Mouse (Mus musculus) left cerebral cortex, adult 2 months (tissue): Measurements from ENCODE around the gene Cc2d2a. TPM values are rescaled to one million over a fixed set of nuclear protein-coding genes. Genes with fewer than 3 reads are reported as not detected.

ENCODE experiments used
- DNase-seq, 2 experiments: peaks; one replicate each; pipeline ENCODE4 v3.0.0; 2021 to 2022; ENCODE audit warnings: low spot score in 2 of 2, mixed read lengths in 1 of 2; ENCODE audit errors: extremely low spot score in 1 of 2
- H3K27ac ChIP-seq: fragments of 200-600 bp; 2 replicates; pipeline ENCODE4 v1.8.1; 2022
- H3K4me3 ChIP-seq: fragments of 200-600 bp; 2 replicates; pipeline ENCODE4 v1.8.1; 2022
- CTCF ChIP-seq: fragments of 200-600 bp; IDR thresholded peaks from 2 replicates; pipeline ENCODE4 v1.8.1; 2022; ENCODE audit warnings: antibody characterized with exemption, mild to moderate bottlenecking, moderate library complexity
- intact Hi-C: fragments of 180-260 bp; cut with DNase I; formaldehyde crosslinking; loops from one replicate; pipeline ENCODE4 v1.15.1; 2025
- total RNA-seq, 2 experiments: library from RNA; stranded (reverse); gene quantifications; 2 replicates each; pipeline ENCODE4 v1.2.3; 2021

The Cc2d2a gene
- total RNA-seq, 2 experiments from 2014 or later, result 17.6 to 19.9 TPM

DNA sequence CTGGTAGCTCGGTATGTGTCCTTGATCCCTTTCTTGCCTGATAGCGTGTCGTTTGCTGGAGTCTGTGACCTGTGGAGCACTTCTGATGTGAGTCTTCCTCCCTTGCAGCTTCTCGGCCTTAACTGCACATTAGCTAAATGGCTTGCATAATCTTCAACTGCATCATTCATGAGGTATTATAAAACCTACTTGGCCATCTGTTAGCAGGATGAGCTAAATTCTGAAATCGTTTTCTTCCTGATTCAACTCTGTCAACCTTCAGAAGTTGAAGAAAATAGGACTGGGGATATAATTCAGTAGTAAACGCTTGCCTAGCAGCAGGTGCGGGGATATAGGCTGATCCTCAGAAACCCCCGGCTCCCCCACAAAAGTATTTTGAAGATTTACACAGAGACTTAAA, 70.2 kb downstream of the Cc2d2a start:
- Histone ChIP-seq H3K4me3 (no peak overlapping the region), H3K27ac (peak overlapping the region; percentile 85)
- intact Hi-C loops, result no loop called here
- DNase-seq, result peak in 1 of 2 experiments; percentile 24
- TF ChIP-seq CTCF, result no peak

DNA sequence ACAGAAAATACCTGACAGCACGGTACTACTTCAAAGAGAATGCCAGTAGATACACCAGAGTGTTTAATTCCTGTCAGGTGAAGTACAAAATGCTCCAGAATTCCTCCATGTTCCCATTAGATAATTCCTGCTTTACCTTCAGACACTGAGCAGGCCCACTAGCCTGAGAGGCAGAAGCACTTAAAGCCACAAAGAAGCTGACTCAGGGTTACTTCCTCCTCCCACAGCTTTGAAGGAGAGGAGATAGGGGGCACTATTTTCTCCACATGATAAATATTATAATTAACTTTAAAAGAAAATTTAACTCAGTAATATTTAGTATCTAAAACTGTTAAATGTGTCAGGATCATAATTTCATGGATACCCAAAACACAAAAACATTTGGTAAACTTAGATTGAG, 82.0 kb downstream of the Cc2d2a start:
- TF ChIP-seq CTCF, result no peak; the same call in 1 of the 2 replicates
- Histone ChIP-seq H3K27ac (no peak overlapping the region), H3K4me3 (no peak overlapping the region)
- intact Hi-C loops, result no loop called here
- DNase-seq, result no peak

DNA sequence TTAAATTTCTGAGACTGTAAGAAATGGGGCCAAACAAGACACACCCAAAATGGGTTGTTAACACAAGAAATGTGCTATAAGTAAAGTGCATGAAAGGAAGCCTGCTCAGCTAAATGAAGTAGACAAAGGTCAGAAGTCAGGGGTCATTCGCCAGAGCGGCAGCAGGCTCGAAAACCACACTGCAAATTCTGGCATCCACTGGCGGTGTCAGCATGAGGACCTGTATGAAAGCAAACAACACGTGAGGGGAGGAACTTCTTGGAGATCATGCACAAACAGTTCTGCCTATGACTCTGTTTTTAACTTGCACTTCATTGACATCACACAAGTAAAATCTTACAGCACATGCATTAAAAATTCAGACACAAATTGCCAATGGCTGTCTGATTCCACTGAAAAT, 83.0 kb downstream of the Cc2d2a start:
- DNase-seq, result no peak
- Histone ChIP-seq H3K4me3 (no peak overlapping the region), H3K27ac (no peak overlapping the region)
- intact Hi-C loops, result no loop called here
- no peak for TF ChIP-seq CTCF

DNA sequence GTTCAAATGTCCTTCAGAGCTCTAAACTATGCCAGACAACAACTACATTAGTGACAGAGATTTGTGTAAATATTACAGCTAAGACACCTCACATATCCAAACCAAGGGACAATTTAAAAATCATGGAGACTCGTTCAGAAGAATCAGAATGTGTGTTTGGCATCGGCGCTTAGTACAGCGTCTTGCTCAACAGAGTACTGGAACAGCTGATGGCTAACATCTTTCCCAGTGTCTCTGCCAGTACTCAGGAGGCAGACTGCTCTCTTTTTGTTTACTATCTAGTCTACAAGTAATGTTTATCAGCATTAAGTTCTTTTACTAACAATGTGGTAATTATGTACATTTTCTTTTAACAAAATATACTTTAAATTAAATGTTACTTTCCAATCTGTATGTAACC, 85.9 kb downstream of the Cc2d2a start:
- no peak overlapping the region for H3K4me3 ChIP-seq
- intact Hi-C loops, result no loop called here
- DNase-seq, result no peak
- H3K27ac ChIP-seq, result no peak overlapping the region
- no peak for TF ChIP-seq CTCF

DNA sequence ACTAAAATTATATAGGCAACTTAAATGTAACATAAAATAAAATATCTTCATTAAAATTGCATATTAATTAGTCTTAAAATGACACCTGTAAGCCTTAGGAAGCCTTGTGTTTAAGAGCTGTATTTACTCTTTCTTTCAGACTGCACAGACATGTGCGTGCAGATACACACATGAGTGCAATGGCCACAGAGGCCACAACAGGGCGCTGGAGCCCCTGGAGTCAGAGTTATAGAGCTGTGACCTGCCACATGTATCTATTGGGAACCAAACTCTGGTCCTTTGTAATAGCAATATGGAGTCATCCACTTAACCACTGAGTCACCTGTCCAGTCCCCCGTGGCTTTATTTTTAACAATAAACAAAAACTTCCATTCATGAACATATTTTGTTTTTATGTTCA, 86.9 kb downstream of the Cc2d2a start:
- TF ChIP-seq CTCF, result no peak; the same call in 1 of the 2 replicates
- intact Hi-C loops, result no loop called here
- Histone ChIP-seq H3K27ac (no peak overlapping the region), H3K4me3 (no peak overlapping the region)
- DNase-seq, result no peak

DNA sequence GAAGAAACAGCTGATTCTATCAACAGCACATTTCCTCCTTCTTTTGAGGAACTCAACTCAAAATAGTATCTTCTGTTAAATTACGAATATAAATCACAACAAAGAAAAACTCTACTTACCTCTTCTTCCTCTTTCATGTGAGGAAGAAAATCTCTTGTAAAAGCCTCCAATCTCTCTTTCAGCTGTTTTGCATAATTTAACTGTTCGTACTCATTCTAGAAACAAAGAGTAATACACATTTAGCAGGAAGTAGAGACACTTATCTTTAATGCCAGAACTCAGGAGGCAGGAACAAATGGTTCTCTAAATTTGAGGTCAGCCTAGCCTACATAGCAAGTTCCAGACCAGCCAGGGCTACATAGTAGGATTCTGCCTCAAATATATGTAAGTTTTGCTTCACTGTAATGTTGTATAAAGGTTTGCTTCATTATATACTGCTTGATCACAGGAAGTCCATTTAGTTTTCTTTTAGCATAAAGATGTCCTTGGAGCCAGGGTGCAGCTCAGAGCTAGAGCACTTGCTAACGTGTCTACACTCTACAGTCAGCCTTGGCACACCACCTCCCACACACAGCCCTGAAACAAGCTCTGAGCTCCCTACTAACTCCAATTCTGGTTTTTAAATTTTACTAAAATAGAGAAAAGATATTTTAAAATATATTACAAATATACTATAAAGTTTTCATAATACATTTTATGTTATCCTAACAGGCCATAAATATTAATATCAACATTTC, 108.6 kb downstream of the Cc2d2a start:
- intact Hi-C loops, result no loop called here
- Histone ChIP-seq H3K4me3 (no peak overlapping the region), H3K27ac (no peak overlapping the region)
- no peak for DNase-seq
- no peak for TF ChIP-seq CTCF

DNA sequence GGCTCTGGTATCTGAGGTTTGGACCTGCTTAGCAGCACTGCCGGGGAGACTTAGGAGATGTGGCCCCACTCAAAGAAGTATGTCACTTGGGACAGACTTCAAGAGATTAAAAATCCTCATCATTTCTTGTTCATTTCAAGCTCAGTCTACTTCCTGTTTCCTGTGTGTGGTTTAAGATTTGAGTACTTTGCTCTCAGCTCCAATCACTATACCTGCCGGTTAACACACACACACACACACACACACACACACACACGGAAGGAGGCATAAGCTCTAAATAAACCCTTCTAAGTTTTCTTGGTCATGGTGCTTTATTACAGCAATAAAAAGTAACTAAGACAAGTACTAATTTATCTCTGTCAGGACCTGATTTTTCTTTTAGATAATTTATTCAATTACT, 109.4 kb downstream of the Cc2d2a start:
- DNase-seq, result no peak
- no peak for TF ChIP-seq CTCF
- H3K4me3 ChIP-seq, result no peak overlapping the region
- no peak overlapping the region for H3K27ac ChIP-seq
- intact Hi-C loops, result no loop called here

DNA sequence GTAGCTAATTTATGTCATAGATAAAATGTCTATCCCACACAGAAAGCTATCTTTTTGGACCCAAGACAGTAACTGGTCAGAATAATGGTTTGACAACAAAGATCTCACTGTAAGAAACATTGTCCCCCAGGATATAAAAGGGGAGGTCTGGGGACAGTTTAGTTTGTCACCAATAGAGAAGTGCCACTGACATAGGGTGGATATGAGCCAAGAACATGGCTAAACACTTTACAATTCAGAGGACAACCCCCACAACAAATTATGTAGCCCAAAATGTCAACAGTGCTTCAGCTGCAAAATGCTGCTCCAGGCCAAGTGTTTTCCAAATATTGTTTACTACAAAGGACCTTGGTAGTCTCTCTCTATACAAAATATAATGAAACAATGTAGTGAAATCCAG, 114.3 kb downstream of the Cc2d2a start:
- no peak overlapping the region; the same call in 1 of the 2 replicates for H3K27ac ChIP-seq
- DNase-seq, result no peak
- TF ChIP-seq CTCF, result no peak
- intact Hi-C loops, result no loop called here
- no peak overlapping the region for H3K4me3 ChIP-seq

DNA sequence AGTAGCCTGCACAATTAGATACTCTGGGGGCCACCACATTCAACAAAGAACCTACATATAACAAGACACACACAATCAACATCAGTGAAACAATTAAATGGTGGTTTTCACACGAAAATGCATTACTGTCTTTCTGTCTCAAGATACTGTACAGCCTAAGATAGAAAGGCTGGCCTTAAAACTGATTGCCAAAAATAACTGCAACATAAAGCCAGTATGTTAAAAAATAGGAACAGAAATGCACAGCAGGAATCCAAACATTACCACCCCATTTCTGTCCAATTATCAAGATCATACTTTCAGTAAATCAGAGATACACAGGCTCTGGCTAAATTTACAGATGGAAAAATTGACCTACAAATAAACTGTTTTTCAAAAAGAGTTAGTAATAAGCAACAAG, 114.8 kb downstream of the Cc2d2a start:
- H3K27ac ChIP-seq, result no peak overlapping the region; the same call in 1 of the 2 replicates
- no peak for DNase-seq
- no peak for TF ChIP-seq CTCF
- no peak overlapping the region for H3K4me3 ChIP-seq
- intact Hi-C loops, result no loop called here

DNA sequence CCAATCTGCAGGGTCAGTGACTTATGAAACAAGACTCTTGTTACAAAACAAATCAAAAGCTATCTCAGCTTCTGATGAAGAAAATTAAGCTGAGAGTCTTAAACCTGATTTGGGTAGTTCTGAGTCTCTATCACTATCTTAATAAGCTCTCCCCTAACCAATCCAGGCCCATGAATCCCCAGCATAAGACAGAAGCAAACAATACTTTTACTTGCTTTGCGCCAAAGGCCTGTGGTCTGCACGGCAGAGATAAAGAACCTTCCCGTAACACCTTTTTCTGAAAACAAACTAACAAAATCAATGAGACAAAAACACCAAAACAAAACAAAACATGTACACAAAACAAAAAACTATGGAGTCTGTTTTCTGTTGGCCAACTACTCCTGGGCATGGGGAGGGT, 116.4 kb downstream of the Cc2d2a start:
- DNase-seq, result no peak
- H3K27ac ChIP-seq, result no peak overlapping the region
- no peak overlapping the region for H3K4me3 ChIP-seq
- no peak for TF ChIP-seq CTCF
- intact Hi-C loops, result no loop called here

DNA sequence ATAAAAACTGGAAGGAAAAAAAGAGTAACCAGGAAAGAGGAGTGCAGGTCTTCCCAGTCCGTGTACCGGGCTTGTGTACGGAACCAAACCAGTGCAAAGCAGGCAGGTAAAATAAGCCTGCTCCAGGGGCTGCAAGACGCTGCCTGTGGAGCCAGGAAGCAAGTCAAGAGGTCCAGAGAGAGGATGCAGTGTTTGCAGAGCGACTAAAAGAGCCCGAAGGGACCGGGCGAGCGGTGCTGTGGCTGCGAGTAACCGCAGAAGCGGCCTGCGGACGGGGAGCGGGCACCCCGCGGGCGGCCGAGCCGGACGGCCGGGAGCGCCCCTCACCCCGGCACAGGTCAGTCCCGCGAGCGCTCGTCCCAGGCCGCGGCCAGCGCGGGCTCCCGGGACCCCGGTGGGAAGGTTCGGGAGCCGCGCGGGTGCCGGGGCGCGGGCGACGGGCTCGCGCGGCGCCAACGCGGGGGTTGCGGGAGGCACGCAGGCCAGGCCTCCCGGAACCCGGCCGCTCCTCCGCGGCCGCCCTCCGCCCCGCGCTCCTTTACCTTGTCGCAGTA, 119.4 kb downstream of the Cc2d2a start:
- H3K27ac ChIP-seq, result peak overlapping the region; percentile 93
- intact Hi-C loops, result no loop called here
- DNase-seq, result no peak
- H3K4me3 ChIP-seq, result peak overlapping the region; percentile 94
- TF ChIP-seq CTCF, result no peak

DNA sequence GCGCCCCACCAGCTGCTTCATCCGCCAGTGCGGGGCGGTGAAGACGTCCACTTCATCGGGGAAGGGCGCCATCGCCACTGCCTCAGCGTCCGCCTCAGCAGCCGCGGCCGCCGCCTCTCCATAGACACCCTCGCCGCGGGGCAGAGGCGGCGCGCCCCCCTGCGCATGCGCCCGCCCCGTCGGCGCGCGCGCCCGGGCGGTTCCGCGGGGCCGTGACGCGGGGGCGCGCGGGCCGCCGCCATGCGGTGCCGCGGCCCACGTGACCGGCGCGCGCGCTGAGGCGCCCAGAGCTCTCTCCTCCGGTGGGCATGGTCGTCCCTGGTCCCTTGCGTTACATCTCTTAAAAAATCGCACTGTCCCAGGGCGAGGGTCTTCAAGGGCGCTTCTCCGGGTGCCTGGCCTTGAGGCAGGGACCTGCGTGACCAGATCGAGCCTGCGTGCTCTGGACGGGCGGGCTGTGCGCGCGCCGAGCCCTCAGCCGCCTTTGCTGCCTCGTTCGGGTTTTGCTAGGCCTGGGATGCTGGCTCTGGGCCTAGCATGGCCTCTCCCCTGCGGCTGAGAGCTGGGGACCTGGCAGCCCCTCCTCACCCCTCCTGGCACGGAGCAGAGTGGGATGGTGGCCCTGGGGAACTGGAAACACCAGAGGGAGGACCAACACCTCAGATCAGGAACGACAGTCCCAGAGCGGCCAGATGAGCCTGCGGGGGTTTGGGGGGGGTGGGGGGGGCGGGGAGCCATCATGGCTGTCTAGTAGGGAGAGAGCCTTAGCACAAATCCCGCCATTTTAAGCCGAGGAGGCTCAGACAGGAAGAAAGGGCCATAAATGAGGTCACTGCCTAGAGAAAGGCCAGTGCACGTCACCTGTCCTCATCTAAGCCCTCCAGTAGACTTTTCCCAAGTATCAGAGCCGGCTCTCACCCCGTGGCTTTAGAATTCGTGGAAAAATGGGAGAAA, 120.1 kb downstream of the Cc2d2a start:
- intact Hi-C loops, result no loop called here
- Histone ChIP-seq H3K27ac (peak overlapping the region; percentile 99), H3K4me3 (peak overlapping the region; percentile 94)
- no peak for TF ChIP-seq CTCF
- peak; percentile 79 to 82 for DNase-seq
